20 mouse cellular contexts compared by ENCODE assay signal in genomic region chr10:12727881-12728280, GRCm38 (mm10).
DNase-seq lines count a peak whose midpoint lies in the region; ATAC-seq lines count a peak whose summit lies in the region.
"Had no signal": no experiment of that assay in that cellular context is flagged by ENCODE, and none has a peak within 500 bp of the region (broad histone marks: within the 10 kb centered on the region; RNA-seq: fewer than 3 reads in every experiment).

No protein-coding gene starts in this region.

- intact Hi-C loops in left cerebral cortex, postnatal 4 days (cut with DNase I), result no loop called here

- DNase-seq in cerebellum, adult 9-11 months, result peak; percentile 49
- peak; percentile 68 to 72 for DNase-seq in cerebellum, postnatal 10 days
- no peak for DNase-seq in cerebellum, adult 11 months
- DNase-seq in heart, adult 11 months, result peak; percentile 9
- no peak for DNase-seq in heart, adult 18-20 months
- peak; percentile 22 for DNase-seq in left cerebral cortex, postnatal 4 days
- no peak for DNase-seq in left cerebral cortex, adult 18-20 months (ENCODE audit: low spot score in 2 of 2)
- DNase-seq: adrenal gland, adult 2 months; adrenal gland, adult 8-10 months; adrenal gland, postnatal 10 days; adrenal gland, postnatal 14 days; adrenal gland, postnatal 25 days; adrenal gland, postnatal 36 days; B cell, adult 2 months; cerebellum, adult 11-12 months; cerebellum, adult 18-20 months had no signal

- ATAC-seq in cerebellum, adult (ENCODE audit: insufficient number of reproducible peaks, low FRiP score, low TSS enrichment), result no peak
- ATAC-seq: activated CD4-positive, CD25-positive, alpha-beta regulatory T cell, adult 4 months; CD4-positive, CD25-positive, alpha-beta regulatory T cell, adult 4 months; Patski had no signal

Comparison
In these comparisons a context has a peak if more than half of its experiments do, and no peak if none do; other contexts are left out.
1. DNase-seq: peak in cerebellum, adult 9-11 months (single experiment), cerebellum, postnatal 10 days (2 of 2), heart, adult 11 months (single experiment) and left cerebral cortex, postnatal 4 days (single experiment); none in cerebellum, adult 11 months (single experiment), heart, adult 18-20 months (0 of 2) and left cerebral cortex, adult 18-20 months (0 of 2).